In genomic region chr1:61046055-61046705, GRCm38 (mm10) we compare ENCODE assay signal across 29 mouse cellular contexts.
DNase-seq lines count a peak whose midpoint lies in the region; ATAC-seq and TF ChIP-seq lines count a peak whose summit lies in the region.
"Had no signal": no experiment of that assay in that cellular context is flagged by ENCODE, and none has a peak within 500 bp of the region (broad histone marks: within the 10 kb centered on the region; RNA-seq: fewer than 3 reads in every experiment).

No protein-coding gene starts in this region.

- H3K4me2 ChIP-seq in forebrain, embryonic 16.5 days (ENCODE audit: low read length) = no peak overlapping the region
- H3K4me2 ChIP-seq: embryonic facial prominence, embryonic 13.5 days; forebrain, embryonic 12.5 days; heart, embryonic 12.5 days; heart, embryonic 15.5 days; hindbrain, embryonic 13.5 days; intestine, embryonic 15.5 days had no signal

- H3K27ac ChIP-seq in forebrain, embryonic 16.5 days (ENCODE audit: low read length) = no peak overlapping the region
- no peak overlapping the region for H3K27ac ChIP-seq in thymus, adult 2 months (ENCODE audit: control insufficient read depth, insufficient read depth, low read length)
- H3K27ac ChIP-seq: embryonic facial prominence, embryonic 10.5 days; embryonic facial prominence, embryonic 13.5 days; forebrain, embryonic 12.5 days; heart, embryonic 15.5 days; hindbrain, embryonic 10.5 days; hindbrain, embryonic 13.5 days; hindbrain, postnatal 0 days; intestine, embryonic 15.5 days had no signal

- peak; percentile 77 for DNase-seq in CD4-positive helper T cell, adult 2 months (ENCODE audit: low read depth, low spot score)
- peak; percentile 90 for DNase-seq in induced T-regulatory cell, adult 2 months (ENCODE audit: low read depth)
- no peak for DNase-seq in thymus, adult 2 months
- DNase-seq: adrenal gland, adult 2 months; adrenal gland, postnatal 14 days; cerebellum, adult 11 months; cerebellum, adult 8-10 months; cerebellum, postnatal 10 days; cerebellum, postnatal 36 days; embryo, embryonic 11 days; forebrain, postnatal 0 days; gastrocnemius, postnatal 25 days; heart, adult 18-20 months; heart, postnatal 10 days; heart, postnatal 36 days; kidney, adult 11 months had no signal

- H3K36me3 ChIP-seq in forebrain, embryonic 16.5 days (ENCODE audit: control insufficient read depth, insufficient read depth) = no peaks in the 10 kb centered on the region
- no peaks in the 10 kb centered on the region for H3K36me3 ChIP-seq in thymus, adult 2 months (ENCODE audit: control insufficient read depth, insufficient read depth, low read length)
- H3K36me3 ChIP-seq: embryonic facial prominence, embryonic 10.5 days; embryonic facial prominence, embryonic 13.5 days; forebrain, embryonic 12.5 days; heart, embryonic 12.5 days; heart, embryonic 15.5 days; hindbrain, embryonic 10.5 days; hindbrain, embryonic 13.5 days; intestine, embryonic 15.5 days had no signal

- no peaks in the 10 kb centered on the region for H3K4me1 ChIP-seq in forebrain, embryonic 16.5 days (replicated peaks; ENCODE audit: control insufficient read depth, insufficient read depth, low read length)
- no peaks in the 10 kb centered on the region for H3K4me1 ChIP-seq in thymus, adult 2 months (replicated peaks; ENCODE audit: control insufficient read depth, insufficient read depth, low read length)
- H3K4me1 ChIP-seq: embryonic facial prominence, embryonic 10.5 days; embryonic facial prominence, embryonic 13.5 days; forebrain, embryonic 12.5 days; heart, embryonic 12.5 days; heart, embryonic 15.5 days; hindbrain, embryonic 10.5 days; hindbrain, embryonic 13.5 days; intestine, embryonic 15.5 days had no signal

- no peak for TF ChIP-seq POLR2A in thymus, adult 2 months (IDR thresholded peaks at IDR 0.05; ENCODE audit: control insufficient read depth, extremely low read depth, insufficient read depth, low read length, poor library complexity)

- no peaks in the 10 kb centered on the region for H3K27me3 ChIP-seq in forebrain, embryonic 16.5 days (replicated peaks; ENCODE audit: control insufficient read depth, insufficient read depth, low read length)
- H3K27me3 ChIP-seq in thymus, adult 2 months (ENCODE audit: control insufficient read depth, insufficient read depth, low read length) = no peaks in the 10 kb centered on the region
- H3K27me3 ChIP-seq: embryonic facial prominence, embryonic 13.5 days; forebrain, embryonic 12.5 days; heart, embryonic 12.5 days; heart, embryonic 15.5 days; hindbrain, embryonic 13.5 days; intestine, embryonic 15.5 days had no signal

- H3K4me3 ChIP-seq in forebrain, embryonic 16.5 days (replicated peaks; ENCODE audit: low read length) = no peak overlapping the region
- H3K4me3 ChIP-seq in thymus, adult 2 months (ENCODE audit: control insufficient read depth, insufficient read depth, low read length) = no peak overlapping the region
- H3K4me3 ChIP-seq: embryonic facial prominence, embryonic 10.5 days; embryonic facial prominence, embryonic 13.5 days; erythroblast, embryonic 14.5 days; forebrain, embryonic 12.5 days; heart, embryonic 12.5 days; heart, embryonic 15.5 days; hindbrain, embryonic 10.5 days; hindbrain, embryonic 13.5 days; intestine, embryonic 15.5 days had no signal

- 90% methylated on average over 3 of the region's 3 CpGs for WGBS in forebrain, embryonic 16.5 days
- WGBS in thymus, adult 2 months = 12% methylated on average over 3 of the region's 3 CpGs

- H3K9me3 ChIP-seq in forebrain, embryonic 16.5 days (ENCODE audit: control insufficient read depth, low read length) = no peaks in the 10 kb centered on the region
- H3K9me3 ChIP-seq: embryonic facial prominence, embryonic 10.5 days; embryonic facial prominence, embryonic 13.5 days; forebrain, embryonic 12.5 days; heart, embryonic 12.5 days; heart, embryonic 15.5 days; hindbrain, embryonic 10.5 days; hindbrain, embryonic 13.5 days; intestine, embryonic 15.5 days had no signal

- no peak for TF ChIP-seq CTCF in thymus, adult 2 months (IDR thresholded peaks at IDR 0.05; ENCODE audit: borderline replicate concordance, control insufficient read depth, extremely low read depth, insufficient read depth, low read length, poor library complexity)

- ATAC-seq in CD4-positive, CD25-positive, alpha-beta regulatory T cell, adult 4 months = peak; percentile 87
- no peak for ATAC-seq in forebrain, embryonic 16.5 days
- no peak for ATAC-seq in monocyte, adult 5-6 weeks (replicated peaks; ENCODE audit: insufficient number of reproducible peaks, low FRiP score, low TSS enrichment, poor library complexity, severe bottlenecking)
- ATAC-seq: forebrain, postnatal 0 days; hindbrain, postnatal 0 days; intestine, embryonic 15.5 days had no signal

- H3K9ac ChIP-seq in forebrain, embryonic 16.5 days (replicated peaks; ENCODE audit: low read depth, low read length) = no peak overlapping the region
- H3K9ac ChIP-seq: embryonic facial prominence, embryonic 13.5 days; forebrain, embryonic 12.5 days; forebrain, postnatal 0 days; heart, embryonic 12.5 days; heart, embryonic 15.5 days; hindbrain, embryonic 13.5 days; intestine, embryonic 15.5 days had no signal
